Mouse (Mus musculus) cerebellum, adult 11 months (tissue): ENCODE measurements around the gene Csnk1g1.

Source experiments
- DNase-seq: peaks from one replicate; pipeline ENCODE4 v3.0.0; 2022

Gene Csnk1g1

GRCm38 (mm10) chr9:65908394-65909300, at the start of gene Csnk1g1, which contains the start of gene Trip4:
Gene Csnk1g1 (plus strand): TSS chr9:65908924.
Gene Trip4 (minus strand): TSS chr9:65908794.
- peak; percentile 94 for DNase-seq

- DNase-seq: peak; percentile 23
These were observed 49.1 kb upstream of the Csnk1g1 start for GRCm38 (mm10) chr9:65859656-65860055.

GRCm38 (mm10) chr9:65884564-65885315, 24.0 kb upstream of the Csnk1g1 start:
- DNase-seq: peak; percentile 82

GRCm38 (mm10) chr9:65890143-65890628, 18.5 kb upstream of the Csnk1g1 start, which contains the start of gene Pclaf:
Gene Pclaf (plus strand): TSS chr9:65890237.
- DNase-seq: no peak

GRCm38 (mm10) chr9:65891126-65891525, 17.6 kb upstream of the Csnk1g1 start:
- no peak for DNase-seq

GRCm38 (mm10) chr9:65896977-65897376, 11.7 kb upstream of the Csnk1g1 start:
- no peak for DNase-seq

- DNase-seq: no peak
These were observed 5.8 kb upstream of the Csnk1g1 start for GRCm38 (mm10) chr9:65902879-65903278.

- DNase-seq: no peak
These were observed 5.3 kb upstream of the Csnk1g1 start for GRCm38 (mm10) chr9:65903419-65903818.

GRCm38 (mm10) chr9:65909301-65909801, 627 bp downstream of the Csnk1g1 start:
- peak; percentile 69 for DNase-seq

GRCm38 (mm10) chr9:65909837-65910236, 1.1 kb downstream of the Csnk1g1 start:
- DNase-seq: no peak

GRCm38 (mm10) chr9:65913976-65914375, 5.3 kb downstream of the Csnk1g1 start:
- peak; percentile 45 for DNase-seq

GRCm38 (mm10) chr9:65917015-65917414, 8.3 kb downstream of the Csnk1g1 start:
- DNase-seq: no peak

- DNase-seq: no peak
These were observed 19.7 kb downstream of the Csnk1g1 start for GRCm38 (mm10) chr9:65928456-65928855.

GRCm38 (mm10) chr9:65929826-65930225, 21.1 kb downstream of the Csnk1g1 start:
- no peak for DNase-seq

GRCm38 (mm10) chr9:65937566-65937965, 28.8 kb downstream of the Csnk1g1 start:
- no peak for DNase-seq

- no peak for DNase-seq
These were observed 42.4 kb downstream of the Csnk1g1 start for GRCm38 (mm10) chr9:65951082-65951587.

GRCm38 (mm10) chr9:65970009-65970408, 61.3 kb downstream of the Csnk1g1 start:
- no peak for DNase-seq

GRCm38 (mm10) chr9:65973206-65973605, 64.5 kb downstream of the Csnk1g1 start:
- DNase-seq: no peak

- DNase-seq: peak; percentile 34
These were observed 67.2 kb downstream of the Csnk1g1 start for GRCm38 (mm10) chr9:65975886-65976285.

GRCm38 (mm10) chr9:65982841-65983240, 74.1 kb downstream of the Csnk1g1 start:
- no peak for DNase-seq

GRCm38 (mm10) chr9:65987021-65987420, 78.3 kb downstream of the Csnk1g1 start:
- no peak for DNase-seq

GRCm38 (mm10) chr9:65995603-65996376, 87.1 kb downstream of the Csnk1g1 start:
- no peak for DNase-seq
